In the genomic region with DNA sequence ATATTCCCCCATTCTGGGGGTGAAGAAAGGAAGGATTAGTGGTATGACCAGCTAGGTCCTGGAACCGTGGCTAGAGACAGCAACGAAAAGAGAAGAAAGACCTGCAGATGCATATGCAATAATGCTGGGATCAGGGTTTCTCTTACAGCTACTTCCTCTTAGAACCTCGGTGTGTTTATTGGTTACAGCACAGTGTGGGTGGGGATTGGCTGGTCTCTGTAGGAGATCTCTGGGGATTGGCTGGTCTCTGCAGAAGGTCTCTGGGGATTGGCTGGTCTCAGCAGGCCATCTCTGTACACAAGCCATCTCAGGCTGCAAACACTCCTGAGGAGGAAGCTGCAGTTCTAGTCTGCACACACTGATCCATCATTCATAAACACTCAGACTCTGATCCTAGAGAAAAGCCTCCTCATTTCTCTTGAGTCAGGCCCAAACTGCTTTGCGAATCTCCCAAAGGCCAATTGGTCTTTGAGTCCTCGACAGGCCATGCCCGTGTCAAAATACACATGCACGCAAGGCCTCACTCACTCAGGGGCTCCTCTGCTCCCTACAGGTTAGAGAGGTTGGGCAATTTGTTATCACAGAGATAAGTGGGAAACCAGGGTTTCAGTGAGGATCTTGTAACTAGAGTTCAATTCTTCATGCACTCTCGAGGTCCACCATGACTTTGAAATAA, we compare ENCODE assay signal across 8 mouse cellular contexts. TPM values are rescaled to one million over a fixed set of nuclear protein-coding genes. Genes with fewer than 3 reads are reported as not detected.
A peak's percentile ranks its signal among the peaks of the same experiment; 100 is the strongest.
DNase-seq lines count a peak whose midpoint lies in the region; ATAC-seq and TF ChIP-seq lines count a peak whose summit lies in the region.

No protein-coding gene starts in this region.

- no peak for TF ChIP-seq CTCF in liver, embryonic 14.5 days (IDR thresholded peaks at IDR 0.05; ENCODE audit: low read depth)

- H3K9ac ChIP-seq in liver, embryonic 14.5 days (replicated peaks) = no peak overlapping the region

- no peak for TF ChIP-seq EP300 in liver, embryonic 14.5 days (IDR thresholded peaks at IDR 0.05; ENCODE audit: low read depth)

- no peak overlapping the region for H3K27ac ChIP-seq in liver, embryonic 14.5 days

- DNase-seq in testis, postnatal 14 days (ENCODE audit: low spot score) = peak; percentile 11
- no peak for DNase-seq in testis, postnatal 10 days (ENCODE audit: low spot score)
- peak; percentile 47 for DNase-seq in heart, adult 8-10 months (ENCODE audit: low spot score)
- DNase-seq in liver, embryonic 14.5 days (ENCODE audit: low read depth in 3 of 3, low spot score in 3 of 3) = no peak
- peak; percentile 14 for DNase-seq in thymus, postnatal 4 days
- DNase-seq in right cerebral cortex, postnatal 10 days (ENCODE audit: low spot score in 2 of 2) = no peak
- DNase-seq in right cerebral cortex, adult 18-20 months = no peak
- DNase-seq in urinary bladder, postnatal 14 days (ENCODE audit: low spot score) = no peak

- peaks cover 8 to 39% of the 10 kb centered on the region in 2 experiments for H3K4me1 ChIP-seq in liver, embryonic 14.5 days (replicated peaks; ENCODE audit: control insufficient read depth in 2 of 2, insufficient read depth in 2 of 2, low read length in 1 of 2)

- no peak overlapping the region for H3K4me2 ChIP-seq in liver, embryonic 14.5 days (ENCODE audit: low read depth)

- H3K9me3 ChIP-seq in liver, embryonic 14.5 days (ENCODE audit: control insufficient read depth, low read length) = no peaks in the 10 kb centered on the region

- no peak overlapping the region for H3K4me3 ChIP-seq in liver, embryonic 14.5 days (ENCODE audit: insufficient read depth in 1 of 2, low read depth in 2 of 2, low read length in 2 of 2)

- H3K27me3 ChIP-seq in liver, embryonic 14.5 days (ENCODE audit: control insufficient read depth, insufficient read depth, low read length) = no peaks in the 10 kb centered on the region

- no peaks in the 10 kb centered on the region for H3K36me3 ChIP-seq in liver, embryonic 14.5 days (replicated peaks; ENCODE audit: control insufficient read depth, insufficient read depth, low read depth)

- 53% methylated on average over 8 of the region's 8 CpGs for WGBS in liver, embryonic 14.5 days (ENCODE audit: insufficient replicate concordance)

- peak; percentile 75 for ATAC-seq in liver, embryonic 14.5 days (ENCODE audit: insufficient read depth)

RNA-seq across cellular contexts. Expression of a gene that starts 35.1 kb away (rescaled TPM):
- 100 to 1,000 TPM; 162 to 263 (median 197) TPM for total RNA-seq in heart, adult 8-10 months (2022)
- polyA plus RNA-seq in liver, embryonic 14.5 days (2012; rRNA removed) = 23.9 and 34.3 TPM in 2 replicates
- 47.2 and 52.9 TPM in 2 replicates for polyA plus RNA-seq in liver, embryonic 14.5 days (2014; fragmentation: Nextera tagmentation; extraction: Ambion mirVana)

Comparison
In these comparisons a context has a peak if more than half of its experiments do, and no peak if none do; other contexts are left out.
1. DNase-seq: peak in testis, postnatal 14 days (single experiment), heart, adult 8-10 months (single experiment) and thymus, postnatal 4 days (single experiment); none in testis, postnatal 10 days (single experiment), liver, embryonic 14.5 days (0 of 3), right cerebral cortex, postnatal 10 days (0 of 2), right cerebral cortex, adult 18-20 months (single experiment) and urinary bladder, postnatal 14 days (single experiment).